Mouse (Mus musculus) forebrain, embryonic 16.5 days (tissue): ENCODE data around the gene Arhgef12. TPM values are rescaled to one million over a fixed set of nuclear protein-coding genes. Genes with fewer than 3 reads are reported as not detected.

ENCODE experiments used
- ATAC-seq: fragments of 200-750 bp; cut with Nextera tagmentation; 2 replicates; pipeline ENCODE4 v1.8.0; 2017; ENCODE audit warnings: mild to moderate bottlenecking, moderate library complexity
- H3K27ac ChIP-seq: fragments of 300-500 bp; sonication (generic); 2 replicates; pipeline ENCODE4 v1.5.1; 2014; ENCODE audit warnings: low read length, control low read depth
- H3K27me3 ChIP-seq: fragments of 300-500 bp; sonication (generic); replicated peaks from 2 replicates; pipeline ENCODE4 v1.6.1; 2014; ENCODE audit warnings: low read length; ENCODE audit not compliant: control insufficient read depth, insufficient read depth
- H3K36me3 ChIP-seq: fragments of 300-500 bp; sonication (generic); 2 replicates; pipeline ENCODE4 v1.6.1; 2014; ENCODE audit not compliant: control insufficient read depth, insufficient read depth
- H3K4me1 ChIP-seq: fragments of 300-500 bp; sonication (generic); replicated peaks from 2 replicates; pipeline ENCODE4 v1.6.1; 2014; ENCODE audit warnings: low read length; ENCODE audit not compliant: control insufficient read depth, insufficient read depth
- H3K4me2 ChIP-seq: fragments of 300-500 bp; sonication (generic); 2 replicates; pipeline ENCODE4 v1.6.1; 2014; ENCODE audit warnings: mild to moderate bottlenecking, low read length, control low read depth
- H3K4me3 ChIP-seq: fragments of 300-500 bp; sonication (generic); replicated peaks from 2 replicates; pipeline ENCODE4 v1.5.1; 2014; ENCODE audit warnings: mild to moderate bottlenecking, low read length, control low read depth
- H3K9ac ChIP-seq: fragments of 300-500 bp; sonication (generic); replicated peaks from 2 replicates; pipeline ENCODE4 v1.6.1; 2014; ENCODE audit warnings: low read depth, low read length, control low read depth
- H3K9me3 ChIP-seq: fragments of 300-500 bp; sonication (generic); 2 replicates; pipeline ENCODE4 v1.6.1; 2016; ENCODE audit warnings: low read length; ENCODE audit not compliant: control insufficient read depth
- WGBS: fragments of 180-500 bp; shearing (Covaris S2); extraction: QIAGEN DNeasy Blood & Tissue Kit; methylation state at CpG from one replicate; pipeline ENCODE4 v1.1.7; 2014; 5-methylcytosine and 5-hydroxymethylcytosine counted together
- polyA plus RNA-seq: library from polyadenylated mRNA; unstranded; fragments of >200 nt; fragmentation: Nextera tagmentation; extraction: Ambion mirVana; gene quantifications from 2 replicates; pipeline ENCODE4 v1.2.1, GENCODE M21; 2015

Arhgef12 gene
- polyA plus RNA-seq, 1 experiment from 2014 or later = 20.5 TPM

GRCm38 (mm10) chr9:43093803-43094202 lies 13.2 kb downstream of the Arhgef12 start:
- Histone ChIP-seq H3K4me3 (no peak overlapping the region), H3K27me3 (no peaks in the 10 kb centered on the region), H3K27ac (no peak overlapping the region), H3K9me3 (no peaks in the 10 kb centered on the region), H3K36me3 (no peaks in the 10 kb centered on the region), H3K4me1 (peaks cover 11% of the 10 kb centered on the region), H3K9ac (no peak overlapping the region), H3K4me2 (no peak overlapping the region)
- 66% methylated on average over 3 of the region's 3 CpGs for WGBS
- ATAC-seq = no peak

DNA sequence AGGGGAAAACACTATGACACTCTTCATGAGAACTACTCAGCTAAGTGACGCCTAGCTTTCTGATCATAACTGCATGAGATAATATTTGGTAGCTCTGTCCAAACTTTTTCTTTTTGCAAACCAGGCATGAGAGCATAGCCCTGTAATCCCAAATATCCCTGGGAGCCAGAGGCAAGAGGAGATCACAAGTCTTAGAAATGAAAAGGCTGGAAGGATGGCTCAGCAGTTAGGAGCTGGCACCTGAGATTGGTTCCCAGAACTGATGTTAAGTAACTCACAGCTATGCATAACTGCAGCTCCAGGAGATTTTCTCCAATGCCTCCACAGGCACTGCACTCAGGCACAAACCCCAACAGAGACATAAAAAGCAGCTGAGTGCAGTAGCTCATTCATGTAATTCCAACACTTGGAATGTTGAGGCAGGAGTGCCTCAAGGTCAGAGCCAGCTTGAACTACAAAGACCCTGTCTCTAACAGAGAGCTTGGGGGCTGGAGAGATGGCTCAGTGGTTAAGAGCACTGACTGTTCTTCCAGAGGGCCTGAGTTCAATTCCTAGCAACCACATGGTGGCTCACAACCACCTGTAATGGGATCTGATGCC lies 21.3 kb downstream of the Arhgef12 start:
- Histone ChIP-seq H3K9me3 (no peaks in the 10 kb centered on the region), H3K4me3 (no peak overlapping the region), H3K27ac (no peak overlapping the region), H3K36me3 (no peaks in the 10 kb centered on the region), H3K4me2 (no peak overlapping the region), H3K9ac (no peak overlapping the region), H3K4me1 (no peaks in the 10 kb centered on the region), H3K27me3 (no peaks in the 10 kb centered on the region)
- no peak for ATAC-seq
- WGBS = 96% methylated on average over 1 of the region's 1 CpGs

DNA sequence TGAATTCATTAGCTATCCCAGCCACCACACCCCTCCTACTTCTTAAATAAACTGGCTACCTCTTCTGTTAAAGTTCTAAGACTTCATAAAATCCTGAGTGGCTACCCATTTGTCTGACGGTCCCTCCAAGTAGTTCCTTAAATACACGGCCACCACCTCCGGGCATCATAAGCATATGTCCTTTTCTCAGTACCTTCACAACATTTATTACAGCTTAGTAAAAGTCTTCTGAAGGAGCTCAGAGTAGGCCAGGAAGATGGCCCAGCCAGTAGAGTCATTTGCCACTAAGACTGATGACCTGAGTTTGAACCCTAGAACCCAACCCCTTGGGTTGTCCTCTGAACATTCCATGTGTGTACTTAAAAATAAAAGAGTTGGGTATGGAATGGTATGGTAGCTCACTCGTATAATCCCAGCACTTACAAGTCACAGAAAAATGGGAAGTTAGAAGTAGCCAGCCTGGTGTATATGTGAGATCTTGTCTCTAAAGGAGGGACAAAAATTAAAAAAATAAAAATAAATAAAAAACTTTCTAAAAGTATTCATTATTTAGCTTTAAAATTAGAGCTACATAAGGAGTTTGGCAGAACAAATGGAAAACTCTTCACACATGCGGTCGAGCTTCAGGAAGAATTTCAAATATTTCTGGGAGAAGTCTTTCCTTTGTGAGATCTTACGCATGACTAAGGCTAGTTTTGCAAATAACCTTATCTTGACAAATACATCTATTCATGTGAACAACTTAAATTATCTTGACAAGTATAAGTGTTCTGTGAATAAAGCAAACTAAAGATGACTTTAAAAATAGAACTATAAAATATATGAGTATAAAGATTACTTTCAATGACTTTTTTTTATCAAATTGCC lies 22.3 kb downstream of the Arhgef12 start:
- Histone ChIP-seq H3K4me2 (no peak overlapping the region), H3K27me3 (no peaks in the 10 kb centered on the region), H3K4me1 (no peaks in the 10 kb centered on the region), H3K9ac (no peak overlapping the region), H3K4me3 (no peak overlapping the region), H3K36me3 (no peaks in the 10 kb centered on the region), H3K9me3 (no peaks in the 10 kb centered on the region), H3K27ac (no peak overlapping the region)
- WGBS = 82% methylated on average over 7 of the region's 7 CpGs
- ATAC-seq = no peak

DNA sequence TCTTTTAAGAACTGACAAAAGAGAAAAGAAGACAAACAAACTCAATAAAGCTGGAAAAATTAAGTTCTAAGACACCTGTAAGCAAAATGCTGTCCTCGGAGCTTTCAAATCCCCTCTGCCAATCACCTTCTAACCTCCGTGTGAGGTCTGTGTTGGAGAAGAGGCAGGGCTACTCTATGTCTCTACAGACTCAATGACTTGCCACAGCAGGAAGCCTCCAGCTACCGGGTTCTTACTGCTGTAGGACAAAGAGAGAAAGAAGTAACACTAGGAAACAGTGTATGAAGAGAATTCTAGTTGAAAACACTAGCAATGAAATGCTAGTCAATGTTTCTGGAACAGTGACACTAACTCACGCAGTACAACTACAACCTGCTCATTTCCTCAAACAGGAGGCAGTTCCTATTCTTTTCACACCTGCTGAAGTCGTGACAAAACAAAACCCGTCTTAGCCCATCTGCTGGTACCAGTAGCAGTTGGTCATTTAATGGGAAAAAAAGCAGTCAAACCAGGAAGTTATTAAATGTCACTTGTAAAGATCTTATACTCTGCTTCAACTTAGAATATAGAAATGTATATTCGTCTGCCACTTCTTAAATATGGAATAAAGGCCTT lies 23.5 kb downstream of the Arhgef12 start:
- H3K36me3 ChIP-seq = no peaks in the 10 kb centered on the region

DNA sequence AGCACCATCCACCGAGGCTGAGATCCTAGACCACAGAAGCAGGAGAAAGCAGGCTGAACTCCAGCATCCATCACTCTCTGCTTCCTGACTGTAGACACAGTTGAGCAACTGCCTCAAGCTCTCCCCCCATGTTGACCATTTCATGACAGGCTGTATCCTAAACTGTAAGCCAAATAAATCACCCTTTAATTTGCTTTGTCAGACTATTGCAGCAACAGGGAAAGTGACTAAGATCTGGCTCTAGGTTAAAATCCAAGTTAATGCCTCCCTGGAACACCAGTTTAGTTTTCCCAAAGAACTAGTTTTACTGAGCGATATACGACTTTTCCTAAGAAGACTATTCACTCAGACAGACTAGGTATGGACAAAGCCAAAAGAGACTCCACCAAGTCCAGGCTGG lies 28.3 kb downstream of the Arhgef12 start:
- no peak for ATAC-seq
- H3K9me3 ChIP-seq = no peaks in the 10 kb centered on the region
- no peaks in the 10 kb centered on the region for H3K27me3 ChIP-seq
- H3K36me3 ChIP-seq = no peaks in the 10 kb centered on the region
- no peak overlapping the region for H3K4me2 ChIP-seq
- H3K27ac ChIP-seq = no peak overlapping the region
- H3K4me1 ChIP-seq = no peaks in the 10 kb centered on the region
- H3K4me3 ChIP-seq = no peak overlapping the region
- 98% methylated on average over 3 of the region's 3 CpGs for WGBS
- no peak overlapping the region for H3K9ac ChIP-seq

More for the DNA sequence above, 23.5 kb downstream of the Arhgef12 start:
- Histone ChIP-seq H3K4me2 (no peak overlapping the region), H3K4me3 (no peak overlapping the region), H3K27me3 (no peaks in the 10 kb centered on the region), H3K9ac (no peak overlapping the region), H3K27ac (no peak overlapping the region), H3K9me3 (no peaks in the 10 kb centered on the region), H3K4me1 (no peaks in the 10 kb centered on the region)
- 20% methylated on average over 7 of the region's 7 CpGs for WGBS
- no peak for ATAC-seq

GRCm38 (mm10) chr9:43076163-43076562 lies 30.9 kb downstream of the Arhgef12 start:
- Histone ChIP-seq H3K9ac (no peak overlapping the region), H3K36me3 (no peaks in the 10 kb centered on the region), H3K9me3 (no peaks in the 10 kb centered on the region), H3K4me2 (no peak overlapping the region), H3K4me1 (peaks cover 4% of the 10 kb centered on the region), H3K27me3 (no peaks in the 10 kb centered on the region), H3K4me3 (no peak overlapping the region), H3K27ac (no peak overlapping the region)
- WGBS = 80% methylated on average over 7 of the region's 7 CpGs
- ATAC-seq = no peak

- Histone ChIP-seq H3K4me3 (no peak overlapping the region), H3K27ac (no peak overlapping the region), H3K9me3 (no peaks in the 10 kb centered on the region), H3K4me2 (no peak overlapping the region), H3K27me3 (no peaks in the 10 kb centered on the region), H3K36me3 (no peaks in the 10 kb centered on the region), H3K4me1 (peaks cover 4% of the 10 kb centered on the region), H3K9ac (no peak overlapping the region)
- 94% methylated on average over 1 of the region's 1 CpGs for WGBS
- ATAC-seq = no peak
These were observed 32.4 kb downstream of the Arhgef12 start for GRCm38 (mm10) chr9:43074611-43075010.

- Histone ChIP-seq H3K4me1 (peaks cover 24% of the 10 kb centered on the region), H3K9ac (0 out of 2 replicates have a peak overlapping the region, but pooled peaks have one; percentile 23), H3K27ac (peak overlapping the region; percentile 77), H3K36me3 (no peaks in the 10 kb centered on the region), H3K4me3 (no peak overlapping the region), H3K9me3 (no peaks in the 10 kb centered on the region), H3K27me3 (no peaks in the 10 kb centered on the region), H3K4me2 (0 out of 2 replicates have a peak overlapping the region, but pooled peaks have one; percentile 13)
- WGBS = 17% methylated on average over 2 of the region's 2 CpGs
- ATAC-seq = no peak
These were observed 35.3 kb downstream of the Arhgef12 start for GRCm38 (mm10) chr9:43071741-43072140.

DNA sequence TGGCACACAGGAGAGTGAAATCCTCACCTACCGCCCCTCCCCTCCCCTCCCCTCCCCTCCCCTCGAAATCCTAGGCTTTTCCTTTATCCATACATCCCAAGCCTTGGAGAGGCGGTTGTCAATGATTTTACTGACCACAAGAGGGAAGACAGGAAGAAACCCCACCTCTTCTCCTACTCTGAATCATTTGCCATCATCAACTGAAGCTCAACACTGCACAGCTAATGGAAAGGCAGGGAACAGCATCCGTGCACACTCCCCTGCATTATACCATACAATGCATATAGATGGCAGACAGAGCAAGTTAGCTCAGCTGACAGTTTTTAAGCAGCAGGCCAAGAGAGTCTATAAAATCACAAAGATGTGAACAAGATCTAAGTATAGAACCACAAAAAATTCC lies 35.9 kb downstream of the Arhgef12 start:
- peaks cover 27% of the 10 kb centered on the region for H3K4me1 ChIP-seq
- H3K9me3 ChIP-seq = no peaks in the 10 kb centered on the region
- no peaks in the 10 kb centered on the region for H3K36me3 ChIP-seq
- H3K4me2 ChIP-seq = peak overlapping the region; percentile 36
- H3K9ac ChIP-seq = peak overlapping the region; percentile 52
- peak overlapping the region; percentile 77 for H3K27ac ChIP-seq
- no peaks in the 10 kb centered on the region for H3K27me3 ChIP-seq
- ATAC-seq = peak; percentile 94
- 9% methylated on average over 4 of the region's 4 CpGs for WGBS
- H3K4me3 ChIP-seq = peak overlapping the region; percentile 46
